Mouse (Mus musculus) A20 (cell line): ENCODE results near the gene Ptprd.

Experiments used
- DNase-seq: peaks from one replicate; pipeline ENCODE4 v3.0.0-alpha.2; 2011; ENCODE audit warnings: low read depth, low spot score

Gene Ptprd

GRCm38 (mm10) chr4:77558404-77559202 lies 653.2 kb downstream of the Ptprd start:
- DNase-seq, result peak; percentile 63

- no peak for DNase-seq
Measured at GRCm38 (mm10) chr4:77555841-77556240, 655.9 kb downstream of the Ptprd start.

DNA sequence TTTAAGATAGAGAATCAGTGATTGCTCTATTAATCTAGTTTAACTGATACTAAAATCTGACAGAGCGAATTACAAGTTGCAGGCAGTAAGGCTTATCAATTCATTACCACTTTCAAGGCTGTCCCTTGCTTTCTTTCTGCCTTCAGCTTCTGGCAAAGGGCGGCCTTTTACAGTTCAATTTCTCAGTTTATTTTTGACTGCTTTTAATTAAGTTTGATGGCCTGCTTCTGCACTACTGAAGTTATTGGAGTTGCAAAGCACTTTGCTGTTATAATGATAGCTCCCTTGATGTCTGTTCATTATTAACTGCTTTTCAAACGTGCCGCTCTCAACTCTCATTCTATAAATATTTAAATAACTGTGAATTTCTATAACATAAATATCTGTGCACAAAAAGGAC lies 673.9 kb downstream of the Ptprd start:
- DNase-seq, result no peak

- DNase-seq, result no peak
Measured at GRCm38 (mm10) chr4:77537336-77537735, 674.4 kb downstream of the Ptprd start.

- no peak for DNase-seq
Measured at GRCm38 (mm10) chr4:77535601-77536000, 676.2 kb downstream of the Ptprd start.

GRCm38 (mm10) chr4:77534553-77534952 lies 677.2 kb downstream of the Ptprd start:
- no peak for DNase-seq

- DNase-seq, result peak; percentile 78
Measured at GRCm38 (mm10) chr4:77519166-77519565, 692.6 kb downstream of the Ptprd start.

- no peak for DNase-seq
Measured at GRCm38 (mm10) chr4:77513914-77514628, 697.7 kb downstream of the Ptprd start.

GRCm38 (mm10) chr4:77513041-77513440 lies 698.7 kb downstream of the Ptprd start:
- no peak for DNase-seq

DNA sequence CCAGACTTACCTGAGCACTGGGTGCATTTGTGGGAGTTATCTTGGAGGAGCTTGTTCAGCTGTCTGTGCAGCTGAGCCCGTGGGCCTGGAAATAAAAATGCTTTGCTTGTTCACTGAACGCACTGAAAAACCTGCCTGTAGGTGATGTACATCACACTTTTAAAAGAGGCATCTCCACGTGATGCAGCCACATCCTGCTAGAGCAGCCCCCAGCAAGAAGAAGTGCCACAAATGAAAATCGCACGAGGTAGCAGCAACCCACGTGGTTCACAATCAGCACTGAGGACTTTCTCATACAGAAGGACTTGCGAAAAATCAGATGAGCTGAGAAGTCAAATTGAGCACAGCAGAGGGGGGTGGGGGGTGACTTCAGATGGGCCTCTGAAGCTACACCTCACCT lies 757.7 kb downstream of the Ptprd start:
- DNase-seq, result no peak

GRCm38 (mm10) chr4:77399146-77399545 lies 812.6 kb downstream of the Ptprd start:
- no peak for DNase-seq

DNA sequence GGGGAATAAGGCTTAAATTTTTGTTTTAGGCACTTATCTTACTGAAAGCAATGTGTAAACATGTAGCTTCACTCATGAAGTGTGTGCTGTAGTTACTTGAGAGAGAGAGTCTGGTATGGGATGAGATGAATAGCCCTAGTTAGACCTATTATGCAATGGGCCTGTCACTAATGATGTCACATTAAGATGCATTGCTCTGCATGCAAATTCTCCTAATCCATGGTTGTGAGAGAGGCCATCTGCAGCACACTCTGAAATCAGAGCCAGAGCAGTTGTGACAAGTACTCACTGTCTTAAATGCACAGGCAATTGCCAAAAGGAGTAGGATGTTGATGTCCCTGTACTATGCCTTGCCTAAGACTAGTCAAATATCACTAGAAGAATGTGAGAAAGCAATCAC lies 850.0 kb downstream of the Ptprd start:
- DNase-seq, result no peak

- DNase-seq, result no peak
Measured at GRCm38 (mm10) chr4:77327198-77327597, 884.6 kb downstream of the Ptprd start.

GRCm38 (mm10) chr4:77317060-77317680 lies 894.6 kb downstream of the Ptprd start:
- no peak for DNase-seq

DNA sequence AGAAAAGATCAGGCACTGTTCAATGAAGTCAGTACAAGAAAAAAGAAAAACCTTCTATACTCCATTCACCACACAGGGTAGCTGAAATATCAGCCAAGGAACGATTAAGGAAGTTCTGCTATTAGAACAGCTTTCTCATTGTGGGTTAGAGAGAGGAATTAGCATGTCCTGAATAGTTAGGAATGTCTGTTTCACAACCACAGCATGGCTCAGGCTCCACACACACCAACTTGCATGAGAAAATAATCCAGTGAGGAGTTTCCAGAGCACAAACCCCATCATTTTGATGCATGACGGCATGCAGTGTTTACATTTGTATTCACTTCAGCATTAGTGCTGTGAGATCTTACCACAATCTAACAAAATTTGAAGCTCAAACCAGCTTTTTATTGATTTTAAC lies 895.1 kb downstream of the Ptprd start:
- no peak for DNase-seq

GRCm38 (mm10) chr4:77310127-77310788 lies 901.5 kb downstream of the Ptprd start:
- DNase-seq, result no peak

GRCm38 (mm10) chr4:77283423-77283822 lies 928.3 kb downstream of the Ptprd start:
- DNase-seq, result no peak

DNA sequence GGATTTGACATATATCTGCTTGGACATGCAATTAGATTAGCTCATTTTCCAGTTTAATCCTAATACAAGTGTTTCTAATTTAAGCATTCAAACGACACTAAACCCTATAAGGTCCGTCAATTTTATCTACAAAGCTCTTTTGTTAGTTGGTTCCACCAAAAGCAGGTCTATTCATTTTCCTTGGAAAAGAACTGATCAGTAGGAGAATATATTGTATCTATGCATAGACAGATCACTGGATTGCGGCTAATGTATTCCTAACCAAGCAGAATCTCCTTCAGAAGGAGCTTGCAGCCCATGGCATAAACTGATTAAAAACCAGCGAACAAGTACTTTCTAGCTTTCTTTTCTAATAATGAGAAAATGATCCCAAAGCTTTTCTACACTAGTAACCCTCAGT lies 933.8 kb downstream of the Ptprd start:
- no peak for DNase-seq

DNA sequence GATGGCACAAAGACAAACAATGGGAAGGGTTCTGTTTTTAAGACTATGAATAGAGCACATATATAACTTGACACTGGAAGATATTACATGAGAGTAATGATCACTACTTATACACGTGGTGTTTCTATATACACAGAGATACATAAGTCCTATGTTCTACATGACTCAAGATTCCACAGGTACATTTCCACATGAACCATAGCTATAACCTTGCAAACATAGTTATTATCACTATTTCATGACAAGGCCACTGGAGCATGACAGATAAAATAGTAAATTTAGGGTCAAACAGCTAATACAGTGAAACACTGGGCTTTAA lies 951.8 kb downstream of the Ptprd start:
- DNase-seq, result no peak

GRCm38 (mm10) chr4:77259250-77259971 lies 952.4 kb downstream of the Ptprd start:
- no peak for DNase-seq

DNA sequence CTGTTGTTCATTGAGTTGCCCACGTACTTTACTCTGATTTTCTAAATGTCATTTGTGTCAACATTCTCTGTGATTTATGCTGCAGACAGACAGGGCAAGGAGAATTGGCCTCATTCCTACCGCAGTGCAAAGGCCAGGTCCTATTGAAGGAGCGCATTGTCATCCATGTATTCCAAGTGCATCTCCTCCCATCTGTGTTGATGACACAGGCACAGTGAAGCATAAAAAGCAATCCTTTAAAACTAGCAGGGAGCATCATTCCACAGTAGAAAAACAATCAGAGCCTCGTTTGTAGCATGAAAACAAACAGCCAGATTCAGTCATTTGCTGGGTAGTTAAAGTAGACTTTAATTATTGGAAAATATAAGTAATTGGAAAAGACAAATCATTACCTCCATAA lies 960.6 kb downstream of the Ptprd start:
- no peak for DNase-seq

- DNase-seq, result no peak
Measured at GRCm38 (mm10) chr4:77249801-77250200, 962.0 kb downstream of the Ptprd start.
